16 mouse cellular contexts compared by ENCODE assay signal in the genomic region with DNA sequence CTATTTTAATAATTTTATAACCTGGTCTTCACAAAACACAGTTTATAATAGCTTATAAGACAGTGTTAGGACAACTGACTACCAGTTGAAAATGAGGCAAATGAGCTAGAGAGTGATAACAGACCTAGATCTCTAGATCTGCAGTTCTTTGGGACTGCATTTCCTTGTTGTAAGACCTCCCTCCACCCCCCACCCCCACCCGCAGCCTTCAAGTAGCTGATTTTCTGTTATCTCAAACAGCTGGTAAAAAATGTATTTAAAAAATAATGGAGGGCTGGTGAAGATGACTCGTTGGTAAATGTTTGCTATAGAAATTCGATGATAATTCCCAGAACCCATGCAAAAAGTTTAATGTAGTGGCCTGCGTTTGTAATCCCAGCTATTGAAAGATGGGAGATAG.
"Had no signal": no experiment of that assay in that cellular context is flagged by ENCODE, and none has a peak within 500 bp of the region (broad histone marks: within the 10 kb centered on the region; RNA-seq: fewer than 3 reads in every experiment).

No protein-coding gene starts in this region.

- H3K4me3 ChIP-seq: neural tube, embryonic 13.5 days; neural tube, embryonic 15.5 days; stomach, embryonic 15.5 days had no signal

- H3K36me3 ChIP-seq: neural tube, embryonic 13.5 days; neural tube, embryonic 15.5 days; stomach, embryonic 15.5 days had no signal

- H3K27me3 ChIP-seq: neural tube, embryonic 13.5 days; neural tube, embryonic 15.5 days; stomach, embryonic 15.5 days had no signal

- H3K9me3 ChIP-seq: neural tube, embryonic 13.5 days; neural tube, embryonic 15.5 days; stomach, embryonic 15.5 days had no signal

- H3K27ac ChIP-seq: neural tube, embryonic 13.5 days; neural tube, embryonic 15.5 days; stomach, embryonic 15.5 days; stomach, postnatal 0 days had no signal

- DNase-seq: retina, postnatal 1 day; right cerebral cortex, adult 18-20 months; right cerebral cortex, postnatal 14 days; right cerebral cortex, postnatal 25 days; right cerebral cortex, postnatal 4 days; spleen, adult 18-20 months; thymus, adult 18-20 months; thymus, adult 2 months; thymus, postnatal 14 days; thymus, postnatal 25 days; thymus, postnatal 36 days; thymus, postnatal 4 days had no signal

- H3K4me1 ChIP-seq: neural tube, embryonic 13.5 days; neural tube, embryonic 15.5 days; stomach, embryonic 15.5 days had no signal

- H3K9ac ChIP-seq: neural tube, embryonic 13.5 days; neural tube, embryonic 15.5 days; stomach, embryonic 15.5 days had no signal
